Mouse (Mus musculus) T-helper 17 cell (primary cell): ENCODE results near the gene Slc47a1.
"Not testable (repeated sequence)": the region's sequence is repeated elsewhere in the genome, so short reads cannot be mapped to it uniquely, and the experiment has no call there.

Experiments used
- in situ Hi-C, 2 experiments: fragments of 300-600 bp; cut with MboI, MseI; formaldehyde crosslinking; loops; 1 replicate in 1 of 2; 2 replicates in 1 of 2; pipeline ENCODE4 v1.15.1; 2025; ENCODE audit warnings: high pct_unique_total_duplicates in 2 of 2

Gene Slc47a1

DNA sequence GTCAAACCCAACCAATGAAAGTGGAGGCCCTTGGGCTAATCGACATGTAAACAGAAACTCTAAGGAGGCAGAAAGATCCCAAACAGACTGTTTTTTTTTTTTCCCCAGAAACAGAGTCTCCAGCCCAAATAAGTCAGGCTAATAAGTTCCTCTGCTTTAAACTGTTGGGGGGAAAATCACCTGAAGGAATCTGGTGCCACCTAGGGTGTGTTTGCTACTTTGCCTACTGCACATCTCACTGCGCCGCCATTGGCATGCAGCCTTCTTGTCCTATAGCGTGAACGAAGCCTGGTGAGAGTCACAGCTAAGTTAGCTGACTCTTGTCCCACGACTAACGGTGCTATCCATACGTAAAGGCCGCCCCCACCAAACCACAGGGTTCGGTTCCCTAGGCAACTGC lies 40.6 kb downstream of the Slc47a1 start:
- in situ Hi-C loops, result no loop called here

DNA sequence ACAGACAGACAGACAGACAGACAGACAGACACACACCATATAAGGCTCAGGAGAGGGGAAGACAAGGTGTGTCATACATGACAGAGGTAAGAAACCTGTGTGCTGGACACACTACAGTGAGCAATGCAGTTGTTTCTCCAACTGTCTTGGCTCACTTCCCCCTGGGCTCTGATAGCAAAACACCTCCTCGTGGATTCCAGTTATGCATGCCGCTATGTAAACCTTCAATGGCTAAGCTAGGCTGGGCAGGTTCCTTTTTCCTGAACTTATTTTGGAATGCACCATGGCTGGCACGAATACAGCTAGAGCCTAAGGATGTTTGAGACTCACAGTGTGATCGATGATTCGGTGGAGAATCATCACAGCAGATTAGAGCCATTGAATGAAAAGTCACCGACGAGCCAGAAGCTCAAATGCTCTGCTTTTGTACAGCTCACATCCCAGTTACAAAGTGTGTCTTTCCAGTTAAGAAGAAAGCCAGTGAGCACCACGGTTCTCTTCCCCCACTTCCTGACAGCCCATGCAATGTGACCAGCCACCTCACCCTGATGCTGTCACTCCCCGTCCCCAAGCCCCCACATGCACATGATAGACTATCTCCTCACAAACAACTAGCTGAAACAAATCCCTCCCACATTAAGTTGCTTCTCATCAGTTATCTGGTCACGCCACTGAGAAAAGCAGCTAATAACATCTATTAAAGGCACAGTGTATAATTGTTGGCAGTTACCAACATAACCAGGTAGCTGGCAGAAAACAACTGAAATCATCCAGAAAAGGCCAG lies 57.0 kb downstream of the Slc47a1 start:
- in situ Hi-C loops, result no loop called here

DNA sequence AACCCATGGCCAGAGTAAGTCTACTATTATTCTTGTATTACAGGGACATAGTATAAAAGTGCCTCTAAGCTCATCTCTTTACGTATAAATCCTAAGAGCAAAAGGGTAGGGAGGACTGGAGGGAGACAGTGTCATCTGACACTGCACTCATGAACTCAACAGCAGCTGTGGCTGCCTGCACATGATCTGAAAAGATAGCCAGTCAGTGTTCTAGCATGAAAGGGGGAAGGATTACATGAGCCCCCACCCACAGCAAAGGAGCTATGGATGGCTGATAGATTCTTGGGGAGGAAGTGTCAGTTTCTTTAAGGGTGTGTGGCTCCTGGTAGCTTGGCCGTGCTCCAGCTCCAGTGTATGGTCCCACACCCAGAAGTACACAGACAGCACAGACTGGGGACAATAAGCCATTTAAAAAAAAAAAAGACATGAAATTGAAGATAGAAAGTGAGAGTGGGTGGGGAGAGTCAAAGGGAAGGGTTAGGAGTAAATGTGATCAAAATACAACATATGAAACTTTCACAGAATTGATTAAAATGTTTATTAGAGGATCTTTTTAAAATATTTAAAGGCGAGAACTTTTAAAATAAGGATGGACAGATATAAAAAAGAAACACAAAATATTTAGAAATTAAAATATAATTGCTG lies 58.1 kb downstream of the Slc47a1 start:
- in situ Hi-C loops, result no loop called here

DNA sequence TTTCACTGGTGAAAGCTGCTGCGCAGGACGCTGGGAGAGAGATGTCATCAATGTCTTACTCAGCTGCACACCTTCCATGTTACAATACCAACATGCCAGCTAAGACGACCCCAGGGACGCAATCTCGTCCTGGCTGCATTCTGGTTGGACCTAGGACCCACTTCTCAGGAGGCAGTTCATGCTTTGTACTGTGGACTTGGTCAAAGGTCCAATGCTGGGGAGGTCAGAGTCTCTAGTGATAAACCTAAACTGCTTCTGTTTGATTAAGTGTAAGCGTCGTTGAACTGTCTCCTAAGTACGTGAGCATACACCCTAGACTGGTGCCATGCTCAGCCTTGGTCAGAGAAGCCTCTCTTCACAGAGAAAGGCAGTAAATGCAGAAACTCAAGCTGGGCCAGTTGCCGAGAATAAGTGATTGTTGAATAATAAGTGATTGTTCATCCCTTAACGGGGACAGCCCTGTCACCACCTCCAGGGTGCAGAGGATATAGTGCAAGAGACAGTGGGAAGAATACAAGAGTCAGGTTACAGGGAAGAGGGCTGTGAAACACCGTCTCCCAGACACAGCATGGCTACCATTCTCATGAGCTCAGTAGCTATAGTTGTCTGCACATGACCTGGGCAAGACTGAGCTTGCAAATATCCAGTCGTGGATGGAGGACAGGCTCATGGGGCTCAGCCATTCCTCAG lies 58.8 kb downstream of the Slc47a1 start:
- in situ Hi-C loops, result no loop called here

DNA sequence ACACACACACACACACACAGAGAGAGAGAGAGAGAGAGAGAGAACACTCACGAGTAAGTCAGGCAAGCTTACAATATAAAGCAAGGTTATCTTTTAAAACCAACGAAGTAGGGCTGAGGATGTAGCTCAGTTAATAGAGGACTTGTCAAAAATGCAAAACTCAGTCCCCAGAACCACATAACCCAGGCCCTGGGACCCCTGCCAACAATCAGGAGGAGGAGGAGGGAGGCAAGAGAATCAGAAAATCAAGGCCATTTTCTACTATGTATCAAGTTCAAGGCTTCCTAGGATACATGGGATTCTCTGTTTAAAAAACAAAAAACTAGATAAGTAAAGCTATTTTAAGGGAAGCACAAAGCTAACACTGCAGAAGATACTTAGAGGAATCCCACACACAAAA lies 61.3 kb downstream of the Slc47a1 start:
- in situ Hi-C loops, result no loop called here

DNA sequence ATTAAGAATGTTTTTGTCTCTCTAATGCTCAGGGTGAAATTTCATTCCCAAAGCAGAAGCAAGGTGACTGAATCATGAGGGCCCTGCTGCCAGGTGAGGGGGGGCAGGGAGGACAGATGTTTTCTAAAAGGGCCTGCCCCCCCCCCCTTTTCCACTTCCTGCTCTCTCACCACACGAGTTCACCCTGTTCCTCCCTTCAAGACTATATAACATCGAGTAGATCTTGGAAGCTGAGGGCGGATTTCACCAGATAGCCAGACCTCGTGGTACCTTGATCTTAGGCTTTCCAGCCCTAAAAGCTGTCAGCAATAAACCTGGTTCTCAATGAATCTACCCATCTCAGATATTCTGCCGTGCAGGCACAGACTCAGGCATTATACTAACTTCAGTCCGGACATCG lies 67.8 kb downstream of the Slc47a1 start:
- in situ Hi-C loops, result no loop called here

DNA sequence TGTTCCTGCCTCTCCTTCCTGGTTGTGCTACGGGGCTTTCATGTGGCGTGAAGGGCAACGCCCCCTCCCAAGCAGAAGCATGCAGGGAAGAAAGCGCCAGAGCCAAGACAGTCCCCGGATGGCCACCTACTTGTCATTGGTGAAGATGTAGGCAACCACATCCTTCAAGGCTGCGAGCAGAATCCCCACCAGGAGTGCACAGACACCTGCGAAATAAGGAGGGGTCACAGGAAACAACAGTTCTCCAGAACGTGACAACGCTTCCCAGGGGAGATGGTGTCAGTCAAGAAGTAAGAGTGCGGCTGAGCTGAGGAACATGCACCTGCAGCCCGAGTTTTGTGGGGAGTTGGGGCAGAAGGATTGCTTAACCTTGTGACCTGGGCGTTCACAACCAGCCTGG lies 68.3 kb downstream of the Slc47a1 start:
- in situ Hi-C loops, result no loop called here

DNA sequence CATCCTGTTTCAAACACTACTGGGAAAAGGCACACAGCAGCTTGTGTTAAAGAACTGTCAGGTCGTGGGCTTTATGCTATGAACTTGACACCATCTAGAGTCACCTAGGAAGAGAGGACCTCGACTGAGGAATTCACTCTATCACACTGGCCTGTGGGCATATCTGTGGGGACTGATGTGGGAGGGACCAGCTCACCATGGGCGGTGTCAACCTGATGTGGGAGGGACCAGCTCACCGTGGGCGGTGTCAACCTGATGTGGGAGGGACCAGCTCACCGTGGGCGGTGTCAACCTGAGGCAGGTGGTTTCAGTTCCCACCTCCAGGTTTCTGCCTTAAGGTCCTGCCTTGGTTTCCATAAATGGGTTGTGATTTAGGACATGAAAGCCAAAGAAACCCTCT lies 70.3 kb downstream of the Slc47a1 start:
- in situ Hi-C loops, result no loop called here

DNA sequence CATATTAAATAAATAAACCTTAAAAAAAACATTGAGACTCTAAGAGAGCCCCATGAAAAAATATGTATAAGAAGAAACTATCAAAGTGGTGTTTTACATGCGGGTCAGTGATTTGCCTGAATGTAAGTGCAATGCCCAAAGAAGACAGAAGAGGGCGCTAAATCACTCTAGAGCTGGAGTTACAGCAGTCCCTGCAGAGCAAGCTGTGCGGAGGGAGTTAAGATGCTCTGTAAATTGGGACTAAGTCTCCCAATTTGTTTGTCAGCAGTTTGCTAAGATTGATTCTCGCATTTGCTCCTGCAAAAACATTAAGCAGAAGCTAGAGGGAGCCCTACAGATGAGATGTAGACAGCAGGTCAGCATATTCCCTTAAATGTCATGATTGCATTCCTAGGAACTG lies 72.8 kb downstream of the Slc47a1 start:
- in situ Hi-C loops, result no loop called here

DNA sequence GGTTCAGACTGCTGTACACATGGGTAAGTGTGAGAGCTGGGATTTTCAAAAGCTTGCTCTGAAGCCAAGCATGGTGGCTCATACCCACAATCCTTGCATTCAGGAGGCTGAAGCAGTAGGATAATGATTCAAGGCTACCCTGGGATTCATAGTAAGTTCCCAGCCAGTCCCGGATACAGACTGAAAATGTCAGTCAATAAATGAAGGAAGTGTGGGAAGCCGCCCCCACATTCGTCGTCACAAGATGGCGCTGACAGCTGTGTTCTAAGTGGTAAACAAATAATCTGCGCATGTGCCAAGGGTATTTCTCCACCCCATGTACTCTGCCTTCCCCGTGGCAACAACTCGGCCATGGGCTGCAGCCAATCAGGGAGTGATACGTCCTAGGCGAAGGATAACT lies 73.6 kb downstream of the Slc47a1 start:
- in situ Hi-C loops, result not testable (repeated sequence)

DNA sequence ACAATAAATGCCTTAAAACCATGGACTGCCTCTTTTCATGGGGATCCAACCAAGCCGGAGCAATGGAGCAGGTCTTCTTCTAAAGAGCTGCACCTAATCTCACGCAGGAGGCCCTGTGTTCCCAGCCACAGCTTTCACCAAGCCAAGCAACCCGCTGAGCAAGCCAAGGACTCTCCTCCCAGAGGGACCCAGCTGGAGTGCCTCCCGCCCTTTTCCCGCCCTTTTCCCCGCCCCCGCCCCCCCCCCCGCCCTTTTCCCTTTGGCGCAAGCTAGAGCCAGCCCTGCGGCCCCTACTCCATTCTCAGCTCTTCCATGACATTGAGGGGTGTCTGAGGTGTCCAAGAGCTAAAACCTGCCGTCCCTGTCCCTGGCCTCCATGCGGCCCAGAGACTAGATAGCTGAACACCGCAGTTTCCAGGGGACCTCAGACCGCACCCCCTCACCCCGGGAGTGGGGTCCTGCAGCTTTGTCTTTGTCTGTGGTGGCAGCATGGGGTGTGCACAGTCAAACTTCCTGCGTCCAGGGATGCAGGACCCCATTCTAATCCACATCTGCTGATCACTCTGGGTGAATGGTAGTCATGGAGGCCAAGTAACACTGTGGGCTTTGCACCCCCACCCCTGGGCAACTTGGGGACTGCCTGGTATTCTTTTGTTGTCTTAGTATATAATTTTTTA lies 77.3 kb downstream of the Slc47a1 start:
- in situ Hi-C loops, result no loop called here

DNA sequence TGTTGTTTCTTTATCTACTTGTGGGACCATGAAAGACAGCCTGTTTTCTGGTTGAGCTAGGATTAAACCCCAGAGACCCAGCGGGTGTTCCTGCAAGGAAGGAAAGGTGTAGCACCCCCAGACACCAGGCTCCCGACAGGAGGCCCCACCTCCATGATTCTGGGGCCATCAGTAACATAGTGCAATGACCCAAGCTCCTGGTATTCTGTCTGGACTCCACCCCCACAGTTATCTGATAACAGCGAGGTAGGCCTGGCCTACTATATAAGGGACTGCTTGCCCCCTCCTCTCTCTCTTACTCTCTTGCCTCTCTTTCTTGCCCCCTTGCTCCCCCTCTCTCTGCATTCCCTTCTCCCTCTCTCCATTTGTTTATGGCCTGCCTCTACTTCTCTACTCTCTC lies 77.9 kb downstream of the Slc47a1 start:
- in situ Hi-C loops, result no loop called here

DNA sequence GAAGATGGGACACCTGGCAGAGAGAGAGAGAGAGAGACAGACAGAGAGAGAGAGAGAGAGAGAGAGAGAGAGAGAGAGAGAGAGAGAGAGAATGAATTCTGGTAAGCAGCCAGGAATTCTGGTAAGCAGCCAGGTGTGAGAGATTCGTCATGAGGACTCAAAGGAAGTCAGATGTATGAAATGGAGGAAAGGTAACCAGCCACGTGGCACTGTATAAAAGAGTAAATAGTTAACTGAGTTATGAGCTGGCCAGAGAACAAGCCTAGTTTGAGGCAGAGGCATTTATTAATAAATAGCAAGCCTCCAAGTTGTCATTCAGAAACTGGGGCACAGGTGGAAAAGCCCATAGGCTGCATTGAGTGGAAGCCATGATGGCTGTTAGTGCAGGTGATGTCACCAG lies 80.2 kb downstream of the Slc47a1 start:
- in situ Hi-C loops, result no loop called here

DNA sequence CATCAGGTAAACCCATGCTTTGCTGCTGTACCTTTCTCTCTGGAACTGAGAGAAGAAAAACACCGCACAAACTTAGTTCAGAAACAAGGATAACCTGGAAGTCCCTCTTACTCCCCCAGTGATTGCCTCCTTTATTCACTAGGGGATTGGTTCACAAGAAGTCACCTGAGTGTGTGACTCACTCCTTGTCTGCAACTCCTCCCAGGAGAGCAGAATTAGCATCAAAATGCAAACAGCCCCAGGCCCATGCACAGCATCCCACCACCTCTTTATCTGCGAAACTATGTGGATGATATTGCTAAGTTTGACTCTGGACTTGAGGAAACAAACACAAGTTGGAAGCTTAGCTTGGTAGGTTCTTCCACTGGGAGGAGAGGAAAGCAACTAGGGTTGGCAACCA lies 80.8 kb downstream of the Slc47a1 start:
- in situ Hi-C loops, result no loop called here

DNA sequence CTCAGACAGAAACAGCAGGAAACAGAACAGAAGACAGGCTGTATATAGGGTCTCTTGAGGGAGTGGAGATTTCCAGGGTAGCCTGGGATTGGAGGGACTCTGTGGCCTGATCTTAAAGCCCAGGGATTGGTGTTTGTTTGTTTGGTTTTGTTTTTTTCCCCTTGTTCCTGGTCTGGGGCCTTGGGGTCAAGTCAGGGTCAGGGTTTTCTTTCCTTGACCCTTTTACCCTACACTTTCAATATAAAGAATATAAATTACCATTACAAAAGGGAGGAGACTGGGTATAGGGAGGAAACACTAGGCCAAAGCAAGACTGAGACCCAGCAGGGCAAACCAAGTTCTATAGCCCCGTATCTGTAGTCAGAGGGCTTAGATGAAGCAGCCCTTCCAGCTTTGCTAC lies 81.6 kb downstream of the Slc47a1 start:
- in situ Hi-C loops, result no loop called here

DNA sequence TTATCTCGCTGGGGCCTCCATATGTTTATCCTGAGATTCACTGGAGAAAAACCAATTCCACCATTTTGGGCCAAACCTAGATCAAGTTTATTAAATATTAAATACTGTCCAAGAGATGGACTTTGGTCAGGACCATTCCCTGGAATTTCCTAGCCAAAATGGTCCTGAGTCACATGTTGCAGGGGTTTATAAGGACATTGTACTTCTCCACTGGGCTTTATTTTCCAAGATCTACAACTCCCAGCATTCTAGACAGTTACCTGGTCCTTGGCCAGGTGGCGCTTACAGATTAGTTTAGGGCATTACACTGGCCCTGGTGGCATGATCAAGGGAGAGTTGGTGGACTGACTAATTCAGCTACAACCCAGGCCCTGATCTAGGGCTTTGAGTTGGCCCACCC lies 82.6 kb downstream of the Slc47a1 start:
- in situ Hi-C loops, result no loop called here

DNA sequence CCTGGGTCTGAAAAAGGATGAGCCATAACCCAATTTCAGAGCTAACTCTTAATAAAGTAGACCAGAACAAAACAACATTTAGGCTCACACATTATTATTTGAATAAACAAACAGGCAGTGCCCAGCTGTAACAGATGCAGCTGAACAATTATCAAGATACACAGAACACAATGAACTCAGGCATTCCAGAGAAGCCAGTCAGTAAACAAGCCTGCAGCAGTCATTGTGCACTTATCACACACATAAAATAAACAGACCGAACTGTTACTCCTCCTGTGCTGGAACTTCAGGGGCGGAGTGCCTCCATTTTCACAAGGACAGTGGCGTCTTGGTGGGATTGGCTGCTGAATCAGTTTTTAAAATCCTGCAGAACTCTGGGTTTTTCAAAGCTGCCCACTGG lies 83.7 kb downstream of the Slc47a1 start:
- in situ Hi-C loops, result no loop called here
